Mouse (Mus musculus): ENCODE measurements around the gene Hist3h2a.
"Not testable (repeated sequence)": the region's sequence is repeated elsewhere in the genome, so short reads cannot be mapped to it uniquely, and the experiment has no call there.

DNA sequence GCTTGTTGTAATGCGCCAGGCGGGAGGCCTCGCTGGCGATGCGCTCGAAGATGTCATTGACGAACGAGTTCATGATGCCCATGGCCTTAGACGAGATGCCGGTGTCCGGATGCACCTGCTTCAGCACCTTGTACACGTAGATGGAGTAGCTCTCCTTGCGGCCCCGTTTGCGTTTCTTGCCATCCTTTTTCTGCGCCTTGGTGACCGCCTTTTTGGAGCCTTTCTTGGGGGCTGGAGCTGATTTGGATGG lies 390 bp upstream of the Hist3h2a start:
- TF ChIP-seq CTCF, EP300 (IDR thresholded peaks at IDR 0.05; ENCODE audit: low read depth): not testable (repeated sequence)

Measured in liver, postnatal 0 days (tissue).